Mouse (Mus musculus): ENCODE measurements around the gene Kcnip1. TPM values are rescaled to one million over a fixed set of nuclear protein-coding genes. Genes with fewer than 3 reads are reported as not detected.

The Kcnip1 gene
- total and polyA plus RNA-seq, 2 experiments from 2014 or later, result 0.05 TPM; not detected in 1

GRCm38 (mm10) chr11:33986525-33986924 lies 6.4 kb downstream of the Kcnip1 start:
- no peak overlapping the region for H3K9ac ChIP-seq (replicated peaks; ENCODE audit: low read depth, low read length)
- H3K27me3 ChIP-seq (ENCODE audit: control insufficient read depth, insufficient read depth, low read length), result no peaks in the 10 kb centered on the region
- 76% methylated on average over 2 of the region's 2 CpGs for WGBS
- TF ChIP-seq EP300 (IDR thresholded peaks at IDR 0.05; ENCODE audit: low read depth), result no peak
- TF ChIP-seq CTCF (IDR thresholded peaks at IDR 0.05; ENCODE audit: low read depth), result no peak
- H3K4me2 ChIP-seq (ENCODE audit: low read depth, low read length), result no peak overlapping the region
- H3K9me3 ChIP-seq (replicated peaks; ENCODE audit: control insufficient read depth, low read length), result no peaks in the 10 kb centered on the region
- DNase-seq (ENCODE audit: low spot score) (no peak), ATAC-seq (ENCODE audit: insufficient read depth, low read depth) (no peak)
- H3K36me3 ChIP-seq (replicated peaks; ENCODE audit: control insufficient read depth, insufficient read depth, low read length), result no peaks in the 10 kb centered on the region
- H3K27ac ChIP-seq (ENCODE audit: low read depth), result no peak overlapping the region
- no peak overlapping the region for H3K4me3 ChIP-seq (ENCODE audit: low read depth, low read length)
- peaks cover 4% of the 10 kb centered on the region; the same call in 1 of the 2 replicates for H3K4me1 ChIP-seq (ENCODE audit: control insufficient read depth, insufficient read depth)

GRCm38 (mm10) chr11:33980146-33980545 lies 12.8 kb downstream of the Kcnip1 start:
- Histone ChIP-seq H3K9ac (replicated peaks; ENCODE audit: low read depth, low read length) (no peak overlapping the region), H3K27ac (ENCODE audit: low read depth) (no peak overlapping the region), H3K4me1 (ENCODE audit: control insufficient read depth, insufficient read depth) (peaks cover 7% of the 10 kb centered on the region; the same call in 1 of the 2 replicates), H3K4me3 (ENCODE audit: low read depth, low read length) (no peak overlapping the region), H3K9me3 (replicated peaks; ENCODE audit: control insufficient read depth, low read length) (no peaks in the 10 kb centered on the region), H3K27me3 (ENCODE audit: control insufficient read depth, insufficient read depth, low read length) (no peaks in the 10 kb centered on the region), H3K4me2 (ENCODE audit: low read depth, low read length) (no peak overlapping the region), H3K36me3 (replicated peaks; ENCODE audit: control insufficient read depth, insufficient read depth, low read length) (no peaks in the 10 kb centered on the region)
- no peak for DNase-seq (ENCODE audit: low spot score)
- 74% methylated on average over 4 of the region's 4 CpGs for WGBS
- no peak for TF ChIP-seq EP300 (IDR thresholded peaks at IDR 0.05; ENCODE audit: low read depth)
- TF ChIP-seq CTCF (IDR thresholded peaks at IDR 0.05; ENCODE audit: low read depth), result no peak
- no peak for ATAC-seq (ENCODE audit: insufficient read depth, low read depth)

GRCm38 (mm10) chr11:33975121-33975520 lies 17.8 kb downstream of the Kcnip1 start:
- Histone ChIP-seq H3K4me3 (ENCODE audit: low read depth, low read length) (no peak overlapping the region), H3K9me3 (replicated peaks; ENCODE audit: control insufficient read depth, low read length) (no peaks in the 10 kb centered on the region), H3K27ac (ENCODE audit: low read depth) (no peak overlapping the region), H3K4me1 (ENCODE audit: control insufficient read depth, insufficient read depth) (no peaks in the 10 kb centered on the region), H3K27me3 (ENCODE audit: control insufficient read depth, insufficient read depth, low read length) (no peaks in the 10 kb centered on the region), H3K4me2 (ENCODE audit: low read depth, low read length) (no peak overlapping the region), H3K9ac (replicated peaks; ENCODE audit: low read depth, low read length) (no peak overlapping the region), H3K36me3 (replicated peaks; ENCODE audit: control insufficient read depth, insufficient read depth, low read length) (no peaks in the 10 kb centered on the region)
- TF ChIP-seq CTCF (IDR thresholded peaks at IDR 0.05; ENCODE audit: low read depth) (no peak), EP300 (IDR thresholded peaks at IDR 0.05; ENCODE audit: low read depth) (no peak)
- WGBS, result 84% methylated on average over 2 of the region's 2 CpGs
- ATAC-seq (ENCODE audit: insufficient read depth, low read depth), result no peak
- DNase-seq (ENCODE audit: low spot score), result no peak

GRCm38 (mm10) chr11:33974341-33975040 lies 18.5 kb downstream of the Kcnip1 start:
- no peak for DNase-seq (ENCODE audit: low spot score)
- no peaks in the 10 kb centered on the region for H3K27me3 ChIP-seq (ENCODE audit: control insufficient read depth, insufficient read depth, low read length)
- no peaks in the 10 kb centered on the region for H3K9me3 ChIP-seq (replicated peaks; ENCODE audit: control insufficient read depth, low read length)

GRCm38 (mm10) chr11:33972114-33972513 lies 20.8 kb downstream of the Kcnip1 start:
- H3K4me3 ChIP-seq (ENCODE audit: low read depth, low read length), result no peak overlapping the region

More at GRCm38 (mm10) chr11:33974341-33975040, 18.5 kb downstream of the Kcnip1 start:
- Histone ChIP-seq H3K4me2 (ENCODE audit: low read depth, low read length) (no peak overlapping the region), H3K4me3 (ENCODE audit: low read depth, low read length) (no peak overlapping the region), H3K27ac (ENCODE audit: low read depth) (no peak overlapping the region), H3K36me3 (replicated peaks; ENCODE audit: control insufficient read depth, insufficient read depth, low read length) (no peaks in the 10 kb centered on the region), H3K9ac (replicated peaks; ENCODE audit: low read depth, low read length) (no peak overlapping the region), H3K4me1 (ENCODE audit: control insufficient read depth, insufficient read depth) (no peaks in the 10 kb centered on the region)
- WGBS, result 54% methylated on average over 14 of the region's 14 CpGs
- TF ChIP-seq EP300 (IDR thresholded peaks at IDR 0.05; ENCODE audit: low read depth) (no peak), CTCF (IDR thresholded peaks at IDR 0.05; ENCODE audit: low read depth) (no peak)
- ATAC-seq (ENCODE audit: insufficient read depth, low read depth), result no peak

GRCm38 (mm10) chr11:33969199-33969598 lies 23.8 kb downstream of the Kcnip1 start:
- Histone ChIP-seq H3K9me3 (replicated peaks; ENCODE audit: control insufficient read depth, low read length) (no peaks in the 10 kb centered on the region), H3K9ac (replicated peaks; ENCODE audit: low read depth, low read length) (no peak overlapping the region), H3K27ac (ENCODE audit: low read depth) (no peak overlapping the region), H3K27me3 (ENCODE audit: control insufficient read depth, insufficient read depth, low read length) (no peaks in the 10 kb centered on the region), H3K36me3 (replicated peaks; ENCODE audit: control insufficient read depth, insufficient read depth, low read length) (no peaks in the 10 kb centered on the region), H3K4me3 (ENCODE audit: low read depth, low read length) (no peak overlapping the region), H3K4me2 (ENCODE audit: low read depth, low read length) (no peak overlapping the region), H3K4me1 (ENCODE audit: control insufficient read depth, insufficient read depth) (no peaks in the 10 kb centered on the region)
- no peak for ATAC-seq (ENCODE audit: insufficient read depth, low read depth)
- no peak for DNase-seq (ENCODE audit: low spot score)
- 68% methylated on average over 3 of the region's 3 CpGs for WGBS
- no peak for TF ChIP-seq CTCF (IDR thresholded peaks at IDR 0.05; ENCODE audit: low read depth)
- TF ChIP-seq EP300 (IDR thresholded peaks at IDR 0.05; ENCODE audit: low read depth), result no peak

More at GRCm38 (mm10) chr11:33972114-33972513, 20.8 kb downstream of the Kcnip1 start:
- Histone ChIP-seq H3K4me1 (ENCODE audit: control insufficient read depth, insufficient read depth) (no peaks in the 10 kb centered on the region), H3K27ac (ENCODE audit: low read depth) (no peak overlapping the region), H3K9me3 (replicated peaks; ENCODE audit: control insufficient read depth, low read length) (no peaks in the 10 kb centered on the region), H3K4me2 (ENCODE audit: low read depth, low read length) (no peak overlapping the region), H3K36me3 (replicated peaks; ENCODE audit: control insufficient read depth, insufficient read depth, low read length) (no peaks in the 10 kb centered on the region), H3K27me3 (ENCODE audit: control insufficient read depth, insufficient read depth, low read length) (no peaks in the 10 kb centered on the region), H3K9ac (replicated peaks; ENCODE audit: low read depth, low read length) (no peak overlapping the region)
- no peak for TF ChIP-seq CTCF (IDR thresholded peaks at IDR 0.05; ENCODE audit: low read depth)
- no peak for TF ChIP-seq EP300 (IDR thresholded peaks at IDR 0.05; ENCODE audit: low read depth)
- ATAC-seq (ENCODE audit: insufficient read depth, low read depth) (no peak), DNase-seq (ENCODE audit: low spot score) (no peak)
- 67% methylated on average over 7 of the region's 7 CpGs for WGBS
